Mouse (Mus musculus): ENCODE results near the gene Dgat2.

The Dgat2 gene

GRCm38 (mm10) chr7:99133811-99134402 is 48.6 kb downstream of the Dgat2 start:
- no peak for DNase-seq

DNA sequence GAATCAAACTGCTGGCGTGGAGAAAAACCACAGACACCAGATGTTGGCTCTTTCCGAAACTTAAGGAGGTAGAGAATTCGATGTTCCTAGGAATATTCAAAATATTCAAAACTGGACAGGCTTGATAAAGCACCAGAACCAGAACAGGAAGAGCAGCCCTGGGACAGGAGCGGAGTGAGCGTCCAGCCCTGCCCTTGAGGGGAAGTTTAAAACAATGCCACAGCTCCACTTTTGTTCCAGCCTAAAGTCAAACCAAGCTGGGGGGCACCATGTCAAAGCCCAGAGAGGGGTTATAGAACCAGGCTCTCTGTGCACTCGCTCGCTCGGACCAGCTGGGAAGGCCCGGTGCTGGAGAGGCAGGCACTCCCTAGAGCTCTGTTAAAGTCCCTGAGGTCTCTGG is 49.9 kb downstream of the Dgat2 start:
- no peak for DNase-seq

GRCm38 (mm10) chr7:99131819-99132353 is 50.6 kb downstream of the Dgat2 start:
- DNase-seq = no peak

- DNase-seq = no peak
Measured at GRCm38 (mm10) chr7:99128965-99129364, 53.6 kb downstream of the Dgat2 start.

- DNase-seq = peak in 1 of 2 experiments; percentile 52
Measured at GRCm38 (mm10) chr7:99128020-99128950, 54.2 kb downstream of the Dgat2 start.

- DNase-seq = no peak
Measured at GRCm38 (mm10) chr7:99126057-99126456, 56.5 kb downstream of the Dgat2 start.

- DNase-seq = no peak
Measured at GRCm38 (mm10) chr7:99122651-99123050, 59.9 kb downstream of the Dgat2 start.

DNA sequence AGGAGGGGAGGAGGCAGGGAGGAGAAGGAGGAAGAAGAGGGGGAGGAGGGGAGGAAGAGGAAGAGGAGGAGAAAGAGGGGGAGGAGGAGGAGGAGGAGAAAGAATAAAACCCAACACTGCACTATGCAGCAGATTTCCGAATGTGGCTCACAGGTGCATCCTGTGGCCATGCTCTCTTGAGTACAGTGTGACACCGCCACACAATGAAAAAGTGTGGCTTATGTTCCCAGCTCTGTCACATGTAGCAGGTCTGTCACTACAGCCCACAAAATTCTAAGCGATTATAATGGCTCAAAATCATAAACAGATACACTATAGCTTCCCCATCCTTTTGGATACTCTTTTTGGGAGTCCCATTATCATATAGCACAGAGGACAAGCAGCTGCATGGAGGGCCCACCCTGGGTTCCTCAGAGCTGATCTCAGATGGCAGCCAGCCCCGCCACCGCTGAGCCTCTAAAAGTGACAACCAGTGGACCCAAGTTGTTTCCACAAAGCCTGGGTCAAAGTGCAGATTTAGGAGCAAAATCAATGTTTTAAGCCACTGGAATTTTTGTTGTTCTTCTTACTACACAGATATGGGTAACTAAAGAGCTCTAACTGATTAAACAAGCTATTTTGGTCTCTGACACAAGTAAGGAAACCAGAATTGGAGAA is 61.5 kb downstream of the Dgat2 start:
- peak in 1 of 2 experiments; percentile 49 for DNase-seq

DNA sequence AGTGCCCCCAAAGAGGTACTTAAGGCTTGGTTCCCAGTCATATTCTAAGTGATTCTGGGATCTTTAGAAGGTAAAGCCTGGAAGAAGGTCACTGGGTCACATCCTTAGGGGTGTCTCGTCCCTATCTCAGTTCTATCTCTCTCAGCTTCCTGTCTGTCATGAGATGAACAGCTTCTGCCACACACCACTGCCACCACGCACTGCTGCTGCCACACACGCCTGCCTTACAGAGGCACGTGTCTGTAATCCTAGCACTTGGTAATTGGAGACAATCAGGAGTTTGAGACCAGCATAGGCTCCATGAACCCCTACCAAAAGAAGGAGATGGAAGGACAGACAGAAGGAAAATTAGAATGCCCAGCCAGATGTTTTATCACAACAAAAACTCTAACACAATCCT is 62.4 kb downstream of the Dgat2 start:
- DNase-seq = no peak

- no peak for DNase-seq
Measured at GRCm38 (mm10) chr7:99116781-99117180, 65.7 kb downstream of the Dgat2 start.

DNA sequence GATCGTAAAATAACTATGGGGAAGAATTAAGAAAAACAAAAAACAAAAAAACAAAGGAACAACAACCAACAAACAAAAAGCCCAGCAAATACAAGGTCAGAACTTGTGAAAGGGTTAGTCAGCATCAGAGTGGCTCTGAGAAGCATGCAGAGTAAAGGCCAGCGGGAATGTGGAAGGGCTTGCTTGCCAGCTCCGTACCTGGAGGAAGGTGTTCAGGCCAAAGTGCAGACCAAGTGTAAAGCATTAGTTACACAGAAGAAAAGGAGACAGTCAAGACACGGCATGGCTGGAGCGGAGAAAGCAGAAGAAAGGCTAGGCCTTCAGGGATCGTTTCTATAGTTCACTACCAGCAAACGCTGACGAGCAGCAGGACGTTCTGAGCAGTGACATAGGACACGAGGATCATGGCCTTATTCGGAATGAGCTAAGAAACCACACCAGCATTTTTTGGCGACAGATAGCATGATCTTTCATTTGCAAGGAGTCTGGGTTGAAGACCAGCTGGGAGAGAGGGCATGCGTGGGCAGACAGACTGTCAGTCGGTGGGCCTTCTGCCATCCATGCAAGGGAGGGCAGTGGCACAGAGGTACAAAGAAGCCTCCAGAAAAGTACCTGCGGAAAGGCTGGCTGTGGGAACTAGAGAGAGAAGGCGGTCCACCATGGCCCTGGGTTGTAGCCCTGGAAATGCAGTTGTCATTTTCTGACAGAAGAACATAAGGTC is 68.4 kb downstream of the Dgat2 start:
- DNase-seq = no peak

DNA sequence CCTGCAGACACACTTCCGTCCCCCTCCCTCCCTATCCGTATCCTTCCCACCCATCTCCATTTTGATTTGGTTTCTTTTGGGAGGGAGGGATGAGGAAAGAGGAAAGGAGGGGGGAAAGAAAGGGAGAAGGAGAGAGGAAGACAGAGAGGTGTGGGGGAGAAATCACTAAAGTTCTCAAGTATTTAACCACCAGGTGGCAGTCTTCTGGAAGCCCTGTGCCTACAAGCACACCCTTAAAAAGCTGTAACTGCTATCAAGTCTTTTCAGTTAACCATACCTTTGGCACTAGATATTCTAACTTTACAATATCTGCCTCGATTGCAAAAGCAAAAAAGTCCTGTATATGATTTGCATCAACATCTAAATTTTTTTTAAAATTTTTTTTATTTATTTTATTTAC is 75.0 kb downstream of the Dgat2 start:
- DNase-seq = no peak

DNA sequence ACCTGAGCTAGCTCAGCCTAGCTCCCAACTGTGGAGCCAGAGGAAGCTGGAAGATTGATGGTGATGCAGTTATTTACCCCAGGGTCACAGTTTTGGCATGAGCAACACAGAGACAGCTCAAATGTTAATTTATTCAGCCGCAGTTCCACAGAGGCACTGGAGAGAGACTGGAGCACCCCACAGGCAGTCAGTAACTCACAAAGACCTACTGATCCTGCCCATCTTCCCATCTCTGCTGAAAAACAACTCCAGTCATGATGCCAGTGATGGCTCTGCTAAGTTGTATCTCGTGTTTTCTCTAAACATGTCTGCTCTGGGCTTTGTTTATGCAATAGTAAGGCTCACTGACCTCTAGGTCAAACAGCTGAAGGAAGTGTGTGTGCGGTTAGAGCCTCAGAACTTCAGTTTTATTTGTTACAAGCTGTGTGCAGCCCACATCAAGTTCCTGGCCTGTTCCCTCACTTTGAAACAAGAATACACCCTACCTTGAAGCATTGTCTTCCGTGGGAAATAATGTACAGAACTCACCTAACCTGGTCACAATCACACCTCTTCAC is 75.7 kb downstream of the Dgat2 start:
- DNase-seq = no peak

Measured in spleen, adult 18-20 months (tissue).